Mouse (Mus musculus): ENCODE data around the gene Btbd35f3. TPM values are rescaled to one million over a fixed set of nuclear protein-coding genes. Genes with fewer than 3 reads are reported as not detected.
"Not testable (repeated sequence)": the region's sequence is repeated elsewhere in the genome, so short reads cannot be mapped to it uniquely, and the experiment has no call there.

Gene Btbd35f3
- not detected for total RNA-seq (2022)

- DNase-seq, result not testable (repeated sequence)
Measured at GRCm38 (mm10) chrX:4037374-4037773, at the start of gene Btbd35f3. TSS of gene Btbd35f3 (plus strand) at chrX:4037674.

Other genes starting within 250 kb of the Btbd35f3 start
- not detected for gene Btbd35f16, start 80.7 kb upstream of the Btbd35f3 start, total RNA-seq (2022)
- gene Btbd35f28, start 158.9 kb downstream of the Btbd35f3 start, total RNA-seq (2022), result not detected